In the genomic region with DNA sequence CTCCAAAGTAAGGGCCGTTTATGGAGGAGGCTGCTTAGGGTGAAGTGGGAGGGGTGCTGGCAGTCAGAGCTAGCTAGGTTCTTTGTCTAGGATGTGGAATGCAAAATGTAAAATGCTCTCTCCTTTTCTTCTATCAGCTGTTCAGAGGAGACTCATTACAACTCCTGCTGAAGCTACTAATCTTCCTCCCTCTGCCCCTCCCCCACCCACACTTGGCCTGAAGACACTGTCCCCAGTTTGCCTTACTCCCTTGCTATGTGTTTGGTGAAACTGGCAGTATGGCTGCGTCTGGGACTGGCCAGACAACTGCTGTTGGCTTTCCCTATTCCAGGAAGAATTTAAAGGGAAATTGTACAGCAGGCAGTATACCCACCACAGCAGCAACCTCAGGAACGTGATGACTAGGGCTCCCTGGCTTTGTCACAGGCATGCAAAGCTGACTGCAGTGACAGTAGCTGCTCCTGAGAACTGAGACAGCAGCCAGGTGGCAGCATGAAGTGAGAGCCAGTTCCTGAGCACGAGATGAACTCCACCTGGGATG, we compare ENCODE assay signal across 7 mouse cellular contexts. TPM values are rescaled to one million over a fixed set of nuclear protein-coding genes. Genes with fewer than 3 reads are reported as not detected.
A peak's percentile ranks its signal among the peaks of the same experiment; 100 is the strongest.
DNase-seq lines count a peak whose midpoint lies in the region; ATAC-seq and TF ChIP-seq lines count a peak whose summit lies in the region.

No protein-coding gene starts in this region.

- no peak for DNase-seq in layer of hippocampus, adult 2 months (ENCODE audit: low spot score in 2 of 2)
- DNase-seq in layer of hippocampus, adult 9-10 months (ENCODE audit: low spot score): no peak
- peak; percentile 75 for DNase-seq in cerebellum, adult 11-12 months

- peak; percentile 25 for TF ChIP-seq CTCF in layer of hippocampus, adult 2 months (conservative IDR thresholded peaks at IDR 0.05)

- H3K9ac ChIP-seq in forebrain, embryonic 13.5 days: peak overlapping the region; percentile 60
- H3K9ac ChIP-seq in midbrain, embryonic 16.5 days (ENCODE audit: low read depth, low read length): peak overlapping the region; percentile 54

- ATAC-seq in forebrain, embryonic 13.5 days: peak; percentile 68
- peak; percentile 79 for ATAC-seq in midbrain, embryonic 16.5 days
- ATAC-seq in erythroblast, adult 5-6 weeks (replicated peaks; ENCODE audit: low FRiP score, poor library complexity, severe bottlenecking): no peak
- no peak for ATAC-seq in megakaryocyte progenitor cell, adult 5-6 weeks (replicated peaks; ENCODE audit: poor library complexity)

- H3K27ac ChIP-seq in layer of hippocampus, adult 2 months: peak overlapping the region; percentile 46; the same call in 1 of the 2 replicates
- peak overlapping the region; percentile 91 for H3K27ac ChIP-seq in forebrain, embryonic 13.5 days
- H3K27ac ChIP-seq in midbrain, embryonic 16.5 days (ENCODE audit: low read length): peak overlapping the region; percentile 91

- H3K27me3 ChIP-seq in forebrain, embryonic 13.5 days: no peaks in the 10 kb centered on the region
- no peaks in the 10 kb centered on the region for H3K27me3 ChIP-seq in midbrain, embryonic 16.5 days (ENCODE audit: control insufficient read depth, insufficient read depth, low read depth, low read length)

- WGBS in forebrain, embryonic 13.5 days: 28% methylated on average over 4 of the region's 4 CpGs
- WGBS in midbrain, embryonic 16.5 days: 9% methylated on average over 4 of the region's 4 CpGs

- no peaks in the 10 kb centered on the region for H3K9me3 ChIP-seq in forebrain, embryonic 13.5 days (replicated peaks)
- no peaks in the 10 kb centered on the region for H3K9me3 ChIP-seq in midbrain, embryonic 16.5 days (replicated peaks; ENCODE audit: control insufficient read depth, low read length, poor library complexity, severe bottlenecking)

- H3K4me2 ChIP-seq in forebrain, embryonic 13.5 days: peak overlapping the region; percentile 57
- peak overlapping the region; percentile 80 for H3K4me2 ChIP-seq in midbrain, embryonic 16.5 days (ENCODE audit: low read length)

- H3K4me1 ChIP-seq in forebrain, embryonic 13.5 days: peaks cover 33% of the 10 kb centered on the region
- H3K4me1 ChIP-seq in midbrain, embryonic 16.5 days (ENCODE audit: control insufficient read depth, insufficient read depth, low read length): peaks cover 33% of the 10 kb centered on the region

- H3K4me3 ChIP-seq in layer of hippocampus, adult 2 months: no peak overlapping the region; the same call in 1 of the 2 replicates
- peak overlapping the region; percentile 33 for H3K4me3 ChIP-seq in forebrain, embryonic 13.5 days
- H3K4me3 ChIP-seq in midbrain, embryonic 16.5 days (ENCODE audit: low read depth, low read length): peak overlapping the region; percentile 38

- H3K36me3 ChIP-seq in forebrain, embryonic 13.5 days (ENCODE audit: poor library complexity, severe bottlenecking): peaks cover 29% of the 10 kb centered on the region
- H3K36me3 ChIP-seq in midbrain, embryonic 16.5 days (ENCODE audit: control insufficient read depth, insufficient read depth, low read length): 0 out of 2 replicates have a peak, but pooled peaks cover under 1% of the 10 kb centered on the region

RNA-seq across cellular contexts. Expression of gene Gpr21, which starts 0.9 kb away (rescaled TPM):
- 1 to 10 TPM; 2.7 to 3.5 TPM for total RNA-seq in layer of hippocampus, adult 2 months (2021)
- polyA plus RNA-seq in forebrain, embryonic 13.5 days (2015; fragmentation: Nextera tagmentation; extraction: Ambion mirVana): 8.7 and 11.7 TPM in 2 replicates
- polyA plus RNA-seq in midbrain, embryonic 16.5 days (2015; fragmentation: Nextera tagmentation; extraction: Ambion mirVana): 16.5 and 16.6 TPM in 2 replicates
- 0.58 TPM in 1 of 2 replicates, not detected in the other for total RNA-seq in erythroblast, adult 5-6 weeks (2015; ENCODE audit: low replicate concordance)
- 0.17 TPM in 1 of 2 replicates, not detected in the other for total RNA-seq in erythroblast, adult 5-6 weeks (2017; ENCODE audit: low replicate concordance)
- 1.5 and 1.7 TPM in 2 replicates for total RNA-seq in megakaryocyte progenitor cell, adult 5-6 weeks (2015)
- 0.29 and 0.88 TPM in 2 replicates for total RNA-seq in megakaryocyte progenitor cell, adult 5-6 weeks (2017)

Comparison
In these comparisons a context has a peak if more than half of its experiments do, and no peak if none do; other contexts are left out.
1. ATAC-seq: peak in forebrain, embryonic 13.5 days (single experiment) and midbrain, embryonic 16.5 days (single experiment); none in erythroblast, adult 5-6 weeks (single experiment) and megakaryocyte progenitor cell, adult 5-6 weeks (single experiment).
2. Peak in every context shown above with its lines, with median percentiles within 50 percentile points of each other: H3K27ac ChIP-seq.